In the genomic region with DNA sequence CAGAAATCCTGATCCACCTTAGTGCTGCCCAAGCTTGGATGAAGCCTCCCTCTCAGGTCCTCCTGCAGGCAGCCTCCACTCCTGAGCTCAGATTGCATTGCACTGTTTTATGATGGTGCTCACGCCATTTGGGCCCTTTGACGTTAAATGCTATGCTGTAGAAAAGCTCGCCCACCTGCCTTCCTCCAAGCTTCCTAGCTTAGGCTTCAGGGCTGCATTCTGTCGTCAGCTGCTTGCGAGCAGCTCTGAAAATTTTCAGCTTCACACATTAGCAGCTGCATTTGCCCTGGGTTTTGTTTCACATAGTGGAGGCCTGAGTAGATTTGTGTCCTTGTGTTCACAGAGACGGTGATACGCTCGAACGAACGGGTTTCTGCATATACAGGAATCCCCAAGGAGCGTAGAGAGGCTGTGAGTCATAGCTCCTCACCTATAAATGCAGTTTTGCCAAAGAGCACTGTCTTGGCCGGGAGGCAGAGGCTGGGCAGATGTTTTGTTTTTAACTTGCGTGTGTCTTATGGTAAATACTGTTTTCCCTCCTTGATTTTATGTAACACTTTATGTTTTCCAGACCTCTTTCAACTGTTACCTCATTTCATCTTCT, we compare ENCODE assay signal across 1 mouse cellular context.
TF ChIP-seq lines count a peak whose summit lies in the region.

No protein-coding gene starts in this region.

TF ChIP-seq in CH12.LX, 34 proteins besides CTCF, POLR2A, EP300 and RAD21:
- no peak for TF ChIP-seq MAX (IDR thresholded peaks at IDR 0.05; ENCODE audit: low read length)
- no peak for TF ChIP-seq POLR2AphosphoS2 (IDR thresholded peaks at IDR 0.05; ENCODE audit: low read depth, low read length)
- TF ChIP-seq NELFE (IDR thresholded peaks at IDR 0.05; ENCODE audit: low read depth, low read length): no peak
